Mouse (Mus musculus): ENCODE measurements around the gene Bcl2l12.

- TF ChIP-seq CTCF (IDR thresholded peaks at IDR 0.05; ENCODE audit: low read depth, low read length) (no peak), POLR2A (IDR thresholded peaks at IDR 0.05; ENCODE audit: borderline replicate concordance, low read depth, low read length) (no peak)
Measured at GRCm38 (mm10) chr7:45026256-45026655, 27.7 kb upstream of the Bcl2l12 start.

All from bone marrow macrophage, adult 2 months (primary cell).